Mouse (Mus musculus): ENCODE data around the gene Frs2.

DNA sequence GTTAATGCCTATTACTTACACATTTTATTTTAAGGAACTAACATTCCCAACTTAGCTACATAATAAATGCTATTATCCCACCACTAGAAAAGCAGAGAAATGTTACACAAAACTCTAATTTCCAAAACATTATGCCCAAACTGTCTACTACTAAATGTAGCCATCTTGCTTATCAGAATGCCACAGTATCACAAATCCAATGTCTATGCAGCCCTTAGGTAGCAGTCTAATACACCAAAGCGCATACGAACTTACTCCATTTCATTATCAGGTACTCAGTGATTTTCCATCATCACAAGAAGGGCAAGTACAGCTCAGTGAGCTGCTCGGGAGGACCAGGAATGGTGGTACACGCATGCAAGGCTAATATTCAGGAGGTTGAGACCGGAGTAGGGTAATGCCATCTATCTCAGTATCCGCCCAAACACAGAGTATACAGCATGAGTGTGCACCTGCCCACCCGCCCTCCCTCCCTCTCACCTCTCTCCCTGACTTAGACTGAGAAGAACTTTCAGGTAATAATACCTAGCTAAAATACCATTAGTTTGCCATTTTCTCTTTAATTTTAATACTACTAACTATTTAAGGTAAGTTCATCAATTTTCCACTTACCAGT lies 28.2 kb downstream of the Frs2 start:
- TF ChIP-seq CTCF (IDR thresholded peaks at IDR 0.05; ENCODE audit: low read depth) (no peak), EP300 (IDR thresholded peaks at IDR 0.05; ENCODE audit: low read depth) (no peak)

Data from liver, postnatal 0 days (tissue).